Mouse (Mus musculus): ENCODE measurements around the gene Efna5. TPM values are rescaled to one million over a fixed set of nuclear protein-coding genes. Genes with fewer than 3 reads are reported as not detected.

Efna5 gene
- polyA plus RNA-seq, 1 experiment, result 2.5 TPM

DNA sequence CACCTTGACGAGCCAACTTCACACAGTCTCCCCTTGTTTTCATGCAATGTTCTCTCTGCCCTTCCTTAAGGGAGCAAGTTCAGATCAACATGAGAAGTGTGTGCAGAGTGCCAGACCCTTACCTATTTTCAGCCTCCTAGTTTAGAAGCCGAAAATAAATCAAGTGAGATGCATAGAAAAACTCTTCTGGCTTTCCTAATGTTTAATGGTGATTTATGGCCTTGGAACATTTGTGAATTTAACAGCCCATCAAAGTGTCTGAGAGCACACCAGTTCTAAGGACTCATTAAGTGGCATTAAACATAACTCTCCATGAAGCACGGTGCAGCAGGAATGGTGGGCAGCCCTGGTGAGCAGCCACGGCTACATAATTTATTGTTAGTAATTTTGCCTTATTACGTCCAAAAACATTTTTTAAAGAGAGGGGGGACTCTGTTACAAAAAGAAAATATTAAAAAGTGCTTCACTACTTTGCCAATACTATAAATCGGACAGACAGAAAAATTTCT, 44.5 kb downstream of the Efna5 start:
- no peak overlapping the region for H3K27ac ChIP-seq (ENCODE audit: insufficient read depth, low read depth, low read length)
- no peaks in the 10 kb centered on the region for H3K36me3 ChIP-seq (ENCODE audit: control insufficient read depth, insufficient read depth, low read length)
- H3K27me3 ChIP-seq (replicated peaks; ENCODE audit: control insufficient read depth, insufficient read depth, low read length), result no peaks in the 10 kb centered on the region
- TF ChIP-seq CTCF (conservative IDR thresholded peaks at IDR 0.05; ENCODE audit: insufficient read depth, insufficient read length, low read depth, low read length) (no peak), POLR2A (IDR thresholded peaks at IDR 0.05; ENCODE audit: low read depth, low read length) (no peak)
- H3K4me3 ChIP-seq (ENCODE audit: insufficient read depth, low read depth, low read length), result no peak overlapping the region
- no peak for DNase-seq
- no peaks in the 10 kb centered on the region for H3K4me1 ChIP-seq (ENCODE audit: control insufficient read depth, insufficient read depth, low read length)
- WGBS, result 63% methylated on average over 6 of the region's 6 CpGs

DNA sequence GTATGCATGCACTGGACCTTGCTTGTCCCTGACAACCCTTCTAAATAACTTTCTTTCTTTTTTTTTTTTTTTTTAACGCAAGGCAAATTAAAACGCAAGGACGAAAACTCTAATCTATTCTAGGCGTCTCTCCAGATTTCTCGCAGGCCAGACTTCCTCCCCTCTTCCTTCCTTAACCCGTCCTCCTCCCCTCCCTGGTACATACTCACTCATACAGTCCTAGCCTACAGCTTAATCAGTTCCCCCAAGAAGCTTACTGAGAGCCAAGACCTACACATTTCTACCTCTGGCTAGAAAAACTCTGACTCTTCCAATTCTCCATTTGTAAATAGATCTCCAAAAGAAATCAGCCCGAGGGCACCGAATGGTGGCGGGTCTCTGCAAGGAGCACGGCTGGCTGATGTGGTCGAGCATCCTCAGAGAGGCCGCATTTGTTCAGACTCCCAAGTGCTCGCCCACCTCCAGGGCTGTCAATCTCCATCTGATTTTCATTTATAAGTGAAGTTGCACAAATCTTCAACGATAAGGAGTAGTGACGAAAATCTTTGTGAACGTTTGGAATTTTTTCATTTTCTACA, 48.5 kb downstream of the Efna5 start:
- no peak for DNase-seq
- WGBS, result 68% methylated on average over 16 of the region's 16 CpGs
- H3K27ac ChIP-seq (ENCODE audit: insufficient read depth, low read depth, low read length), result no peak overlapping the region
- H3K27me3 ChIP-seq (replicated peaks; ENCODE audit: control insufficient read depth, insufficient read depth, low read length), result no peaks in the 10 kb centered on the region
- TF ChIP-seq POLR2A (IDR thresholded peaks at IDR 0.05; ENCODE audit: low read depth, low read length) (no peak), CTCF (conservative IDR thresholded peaks at IDR 0.05; ENCODE audit: insufficient read depth, insufficient read length, low read depth, low read length) (no peak)
- no peaks in the 10 kb centered on the region for H3K4me1 ChIP-seq (ENCODE audit: control insufficient read depth, insufficient read depth, low read length)
- no peak overlapping the region for H3K4me3 ChIP-seq (ENCODE audit: insufficient read depth, low read depth, low read length)
- H3K36me3 ChIP-seq (ENCODE audit: control insufficient read depth, insufficient read depth, low read length), result no peaks in the 10 kb centered on the region

DNA sequence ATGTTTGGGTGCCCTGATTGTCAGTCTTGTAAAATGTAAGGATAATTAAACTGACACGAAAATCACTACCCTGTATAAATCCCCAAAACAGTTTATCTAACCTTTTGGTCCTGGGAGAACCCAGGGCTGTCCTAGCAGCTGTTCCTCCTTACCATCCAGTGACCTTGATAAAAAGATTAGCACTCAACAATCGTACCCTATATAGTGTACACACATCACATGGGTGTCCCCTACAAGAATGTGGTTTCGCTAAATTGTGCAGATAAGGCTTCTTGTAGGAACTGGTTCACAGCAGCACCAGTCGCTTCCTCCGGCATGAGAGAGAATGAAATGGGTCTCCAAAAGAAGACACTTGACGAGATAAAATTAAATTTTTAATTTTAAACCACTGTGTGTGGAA, 53.6 kb downstream of the Efna5 start:
- Histone ChIP-seq H3K4me3 (ENCODE audit: insufficient read depth, low read depth, low read length) (no peak overlapping the region), H3K4me1 (ENCODE audit: control insufficient read depth, insufficient read depth, low read length) (no peaks in the 10 kb centered on the region), H3K36me3 (ENCODE audit: control insufficient read depth, insufficient read depth, low read length) (no peaks in the 10 kb centered on the region), H3K27ac (ENCODE audit: insufficient read depth, low read depth, low read length) (no peak overlapping the region), H3K27me3 (replicated peaks; ENCODE audit: control insufficient read depth, insufficient read depth, low read length) (no peaks in the 10 kb centered on the region)
- 85% methylated on average over 6 of the region's 6 CpGs for WGBS
- no peak for TF ChIP-seq POLR2A (IDR thresholded peaks at IDR 0.05; ENCODE audit: low read depth, low read length)
- TF ChIP-seq CTCF (conservative IDR thresholded peaks at IDR 0.05; ENCODE audit: insufficient read depth, insufficient read length, low read depth, low read length), result no peak
- DNase-seq, result no peak

DNA sequence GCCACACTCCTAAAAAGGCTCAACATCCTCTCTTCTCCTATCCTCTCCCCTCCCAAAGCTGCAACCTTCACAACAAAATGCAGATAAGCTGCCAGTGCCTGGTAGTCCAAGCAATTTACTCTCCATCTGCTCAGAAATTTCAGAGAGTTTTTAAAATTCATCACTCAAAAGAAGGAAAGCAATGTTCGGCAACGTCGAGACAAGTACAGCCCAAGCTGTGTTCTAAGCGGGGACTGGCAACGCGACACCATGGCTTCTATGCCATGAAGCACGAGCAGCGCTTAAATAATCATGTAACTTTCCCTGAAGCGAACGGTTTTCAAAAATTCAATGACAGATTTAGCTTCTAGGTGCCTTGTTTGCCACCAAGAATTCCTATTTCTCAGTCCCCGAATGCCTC, 59.9 kb downstream of the Efna5 start:
- no peak for DNase-seq
- WGBS, result 91% methylated on average over 11 of the region's 11 CpGs

DNA sequence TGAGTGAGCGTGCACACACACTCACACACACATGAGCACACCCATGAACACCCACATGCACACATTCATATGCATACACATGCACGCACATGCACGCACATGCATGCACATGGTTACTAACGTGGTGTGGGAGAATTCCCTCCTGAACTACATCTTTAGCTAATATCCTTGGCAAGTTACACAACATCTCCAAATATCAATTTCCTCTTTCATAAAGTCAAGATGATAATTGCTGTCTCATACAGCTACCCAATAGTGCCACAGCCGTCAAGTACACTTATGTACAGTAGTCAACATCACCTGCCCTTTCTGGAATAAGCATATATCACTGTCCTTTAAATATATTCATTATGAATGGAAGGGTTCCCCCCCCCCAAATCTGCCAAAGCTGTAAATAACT, 61.2 kb downstream of the Efna5 start:
- no peaks in the 10 kb centered on the region for H3K36me3 ChIP-seq (ENCODE audit: control insufficient read depth, insufficient read depth, low read length)
- TF ChIP-seq POLR2A (IDR thresholded peaks at IDR 0.05; ENCODE audit: low read depth, low read length), result no peak
- TF ChIP-seq CTCF (conservative IDR thresholded peaks at IDR 0.05; ENCODE audit: insufficient read depth, insufficient read length, low read depth, low read length), result no peak
- WGBS, result 96% methylated on average over 5 of the region's 5 CpGs
- H3K27me3 ChIP-seq (replicated peaks; ENCODE audit: control insufficient read depth, insufficient read depth, low read length), result no peaks in the 10 kb centered on the region
- H3K27ac ChIP-seq (ENCODE audit: insufficient read depth, low read depth, low read length), result no peak overlapping the region
- DNase-seq, result no peak
- H3K4me1 ChIP-seq (ENCODE audit: control insufficient read depth, insufficient read depth, low read length), result no peaks in the 10 kb centered on the region
- no peak overlapping the region for H3K4me3 ChIP-seq (ENCODE audit: insufficient read depth, low read depth, low read length)

More for the DNA sequence above, 59.9 kb downstream of the Efna5 start:
- TF ChIP-seq CTCF (conservative IDR thresholded peaks at IDR 0.05; ENCODE audit: insufficient read depth, insufficient read length, low read depth, low read length) (no peak), POLR2A (IDR thresholded peaks at IDR 0.05; ENCODE audit: low read depth, low read length) (no peak)
- Histone ChIP-seq H3K27me3 (replicated peaks; ENCODE audit: control insufficient read depth, insufficient read depth, low read length) (no peaks in the 10 kb centered on the region), H3K36me3 (ENCODE audit: control insufficient read depth, insufficient read depth, low read length) (no peaks in the 10 kb centered on the region), H3K4me1 (ENCODE audit: control insufficient read depth, insufficient read depth, low read length) (no peaks in the 10 kb centered on the region), H3K4me3 (ENCODE audit: insufficient read depth, low read depth, low read length) (no peak overlapping the region), H3K27ac (ENCODE audit: insufficient read depth, low read depth, low read length) (no peak overlapping the region)

DNA sequence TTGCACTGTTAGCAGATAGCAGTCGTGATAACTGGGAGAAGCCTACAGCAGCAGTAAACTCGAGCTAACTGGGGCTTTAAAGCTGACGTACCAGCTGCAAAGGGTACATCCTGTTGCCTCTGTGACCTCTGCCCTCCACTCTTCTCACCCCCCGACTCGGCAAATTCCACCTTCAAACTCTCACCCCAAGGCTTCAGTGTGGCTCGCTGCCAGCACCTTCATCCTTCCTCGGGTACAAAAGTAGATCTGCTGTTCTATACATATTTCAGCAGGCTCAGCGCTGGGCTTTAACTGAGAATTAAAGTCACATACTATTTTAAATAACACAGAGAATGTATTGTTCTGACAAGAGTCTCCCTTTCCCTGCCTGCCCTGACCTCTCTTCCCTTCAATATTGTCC, 62.3 kb downstream of the Efna5 start:
- H3K27ac ChIP-seq (ENCODE audit: insufficient read depth, low read depth, low read length), result no peak overlapping the region
- DNase-seq, result no peak
- no peaks in the 10 kb centered on the region for H3K36me3 ChIP-seq (ENCODE audit: control insufficient read depth, insufficient read depth, low read length)
- H3K27me3 ChIP-seq (replicated peaks; ENCODE audit: control insufficient read depth, insufficient read depth, low read length), result no peaks in the 10 kb centered on the region
- H3K4me1 ChIP-seq (ENCODE audit: control insufficient read depth, insufficient read depth, low read length), result no peaks in the 10 kb centered on the region
- no peak overlapping the region for H3K4me3 ChIP-seq (ENCODE audit: insufficient read depth, low read depth, low read length)
- TF ChIP-seq POLR2A (IDR thresholded peaks at IDR 0.05; ENCODE audit: low read depth, low read length), result no peak
- no peak for TF ChIP-seq CTCF (conservative IDR thresholded peaks at IDR 0.05; ENCODE audit: insufficient read depth, insufficient read length, low read depth, low read length)
- 16% methylated on average over 8 of the region's 8 CpGs for WGBS

DNA sequence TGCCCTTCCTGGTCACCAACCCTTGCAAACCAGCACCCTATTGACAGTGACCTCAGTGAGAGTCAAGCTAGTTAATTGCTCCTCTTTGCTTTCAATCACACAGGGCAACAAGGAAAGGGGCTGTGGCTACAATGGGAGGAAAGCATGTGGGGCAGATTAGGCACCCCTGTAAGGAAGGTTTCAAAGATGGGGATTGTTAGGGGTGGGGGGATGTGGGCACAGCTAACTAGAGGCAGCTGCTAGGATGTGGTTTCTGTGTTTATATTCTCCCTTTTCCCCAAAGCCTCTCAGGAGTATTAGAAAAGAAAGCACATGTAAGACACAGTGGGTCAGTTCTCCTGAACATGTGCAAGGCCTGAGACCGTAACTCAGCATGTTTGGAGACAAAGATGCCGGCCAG, 62.8 kb downstream of the Efna5 start:
- WGBS, result 81% methylated on average over 2 of the region's 2 CpGs
- no peak overlapping the region for H3K4me3 ChIP-seq (ENCODE audit: insufficient read depth, low read depth, low read length)

More for the DNA sequence above, 62.8 kb downstream of the Efna5 start:
- TF ChIP-seq CTCF (conservative IDR thresholded peaks at IDR 0.05; ENCODE audit: insufficient read depth, insufficient read length, low read depth, low read length), result no peak
- no peak for TF ChIP-seq POLR2A (IDR thresholded peaks at IDR 0.05; ENCODE audit: low read depth, low read length)
- no peak for DNase-seq
- no peaks in the 10 kb centered on the region for H3K36me3 ChIP-seq (ENCODE audit: control insufficient read depth, insufficient read depth, low read length)
- no peaks in the 10 kb centered on the region for H3K4me1 ChIP-seq (ENCODE audit: control insufficient read depth, insufficient read depth, low read length)
- H3K27me3 ChIP-seq (replicated peaks; ENCODE audit: control insufficient read depth, insufficient read depth, low read length), result no peaks in the 10 kb centered on the region
- no peak overlapping the region for H3K27ac ChIP-seq (ENCODE audit: insufficient read depth, low read depth, low read length)
